ENCODE assay signal across 8 mouse cellular contexts in genomic region chr1:74035912-74036489, GRCm38 (mm10).
DNase-seq lines count a peak whose midpoint lies in the region; ATAC-seq lines count a peak whose summit lies in the region.

No protein-coding gene starts in this region.

- peak overlapping the region; percentile 35; the same call in 1 of the 2 replicates for H3K4me3 ChIP-seq in hindbrain, embryonic 12.5 days
- no peak overlapping the region for H3K4me3 ChIP-seq in hindbrain, embryonic 14.5 days (replicated peaks; ENCODE audit: low read length)
- peak overlapping the region; percentile 45 for H3K4me3 ChIP-seq in embryonic facial prominence, embryonic 13.5 days
- H3K4me3 ChIP-seq in kidney, embryonic 14.5 days (ENCODE audit: low read length) = peak overlapping the region; percentile 64
- no peak overlapping the region for H3K4me3 ChIP-seq in midbrain, embryonic 15.5 days

- peaks cover 23% of the 10 kb centered on the region for H3K27me3 ChIP-seq in hindbrain, embryonic 12.5 days
- H3K27me3 ChIP-seq in hindbrain, embryonic 14.5 days (ENCODE audit: control insufficient read depth, insufficient read depth, low read length) = 0 out of 2 replicates have a peak, but pooled peaks cover 3% of the 10 kb centered on the region
- no peaks in the 10 kb centered on the region for H3K27me3 ChIP-seq in embryonic facial prominence, embryonic 13.5 days
- H3K27me3 ChIP-seq in kidney, embryonic 14.5 days (ENCODE audit: control insufficient read depth, insufficient read depth, low read length) = no peaks in the 10 kb centered on the region
- H3K27me3 ChIP-seq in midbrain, embryonic 15.5 days (replicated peaks) = 0 out of 2 replicates have a peak, but pooled peaks cover 11% of the 10 kb centered on the region

- H3K4me2 ChIP-seq in hindbrain, embryonic 12.5 days (replicated peaks) = 0 out of 2 replicates have a peak overlapping the region, but pooled peaks have one; percentile 64
- no peak overlapping the region; the same call in 1 of the 2 replicates for H3K4me2 ChIP-seq in hindbrain, embryonic 14.5 days (replicated peaks)
- H3K4me2 ChIP-seq in embryonic facial prominence, embryonic 13.5 days = peak overlapping the region; percentile 74
- H3K4me2 ChIP-seq in kidney, embryonic 14.5 days (replicated peaks; ENCODE audit: low read depth, low read length) = peak overlapping the region; percentile 73
- 0 out of 2 replicates have a peak overlapping the region, but pooled peaks have one; percentile 73 for H3K4me2 ChIP-seq in midbrain, embryonic 15.5 days

- no peak for DNase-seq in hindbrain, embryonic 14.5 days (ENCODE audit: low spot score)
- DNase-seq in cerebellum, postnatal 4 days (ENCODE audit: low spot score in 2 of 2) = no peak
- no peak for DNase-seq in gastrocnemius, postnatal 25 days
- no peak for DNase-seq in right cerebral cortex, postnatal 25 days

- peaks cover 33% of the 10 kb centered on the region for H3K4me1 ChIP-seq in hindbrain, embryonic 12.5 days
- peaks cover 8% of the 10 kb centered on the region for H3K4me1 ChIP-seq in hindbrain, embryonic 14.5 days (replicated peaks; ENCODE audit: control insufficient read depth, insufficient read depth, low read length)
- H3K4me1 ChIP-seq in embryonic facial prominence, embryonic 13.5 days = peaks cover 82% of the 10 kb centered on the region
- peaks cover 66% of the 10 kb centered on the region for H3K4me1 ChIP-seq in kidney, embryonic 14.5 days (ENCODE audit: control insufficient read depth, insufficient read depth, low read length)
- H3K4me1 ChIP-seq in midbrain, embryonic 15.5 days = peaks cover 9% of the 10 kb centered on the region

- H3K36me3 ChIP-seq in hindbrain, embryonic 12.5 days = no peaks in the 10 kb centered on the region
- no peaks in the 10 kb centered on the region for H3K36me3 ChIP-seq in hindbrain, embryonic 14.5 days (replicated peaks; ENCODE audit: control insufficient read depth, insufficient read depth)
- no peaks in the 10 kb centered on the region for H3K36me3 ChIP-seq in embryonic facial prominence, embryonic 13.5 days
- H3K36me3 ChIP-seq in kidney, embryonic 14.5 days (ENCODE audit: control insufficient read depth, insufficient read depth, low read length) = no peaks in the 10 kb centered on the region
- no peaks in the 10 kb centered on the region for H3K36me3 ChIP-seq in midbrain, embryonic 15.5 days (replicated peaks)

- no peak overlapping the region for H3K9ac ChIP-seq in hindbrain, embryonic 12.5 days
- H3K9ac ChIP-seq in hindbrain, embryonic 14.5 days = no peak overlapping the region
- peak overlapping the region; percentile 68 for H3K9ac ChIP-seq in embryonic facial prominence, embryonic 13.5 days
- H3K9ac ChIP-seq in kidney, embryonic 14.5 days (ENCODE audit: low read depth, low read length) = peak overlapping the region; percentile 68
- H3K9ac ChIP-seq in midbrain, embryonic 15.5 days = no peak overlapping the region

- ATAC-seq in hindbrain, embryonic 12.5 days (ENCODE audit: low FRiP score) = no peak
- ATAC-seq in hindbrain, embryonic 14.5 days (ENCODE audit: low FRiP score) = no peak
- ATAC-seq in embryonic facial prominence, embryonic 13.5 days (ENCODE audit: insufficient number of reproducible peaks, insufficient read depth, low FRiP score, low TSS enrichment, low read depth) = no peak
- ATAC-seq in kidney, embryonic 14.5 days (ENCODE audit: low FRiP score, low TSS enrichment) = no peak
- ATAC-seq in midbrain, embryonic 15.5 days (replicated peaks) = no peak

- 36% methylated on average over 3 of the region's 3 CpGs for WGBS in hindbrain, embryonic 12.5 days
- 63% methylated on average over 3 of the region's 3 CpGs for WGBS in hindbrain, embryonic 14.5 days
- WGBS in embryonic facial prominence, embryonic 13.5 days = 40% methylated on average over 3 of the region's 3 CpGs
- WGBS in kidney, embryonic 14.5 days = 32% methylated on average over 3 of the region's 3 CpGs
- 43% methylated on average over 3 of the region's 3 CpGs for WGBS in midbrain, embryonic 15.5 days

- H3K9me3 ChIP-seq in hindbrain, embryonic 12.5 days (replicated peaks) = no peaks in the 10 kb centered on the region
- no peaks in the 10 kb centered on the region for H3K9me3 ChIP-seq in hindbrain, embryonic 14.5 days (ENCODE audit: control insufficient read depth, low read length)
- H3K9me3 ChIP-seq in embryonic facial prominence, embryonic 13.5 days = no peaks in the 10 kb centered on the region
- H3K9me3 ChIP-seq in kidney, embryonic 14.5 days (ENCODE audit: control insufficient read depth, low read length) = no peaks in the 10 kb centered on the region
- no peaks in the 10 kb centered on the region for H3K9me3 ChIP-seq in midbrain, embryonic 15.5 days

- no peak overlapping the region for H3K27ac ChIP-seq in hindbrain, embryonic 12.5 days
- no peak overlapping the region for H3K27ac ChIP-seq in hindbrain, embryonic 14.5 days
- H3K27ac ChIP-seq in embryonic facial prominence, embryonic 13.5 days = peak overlapping the region; percentile 64
- peak overlapping the region; percentile 83 for H3K27ac ChIP-seq in kidney, embryonic 14.5 days (ENCODE audit: low read depth, low read length)
- H3K27ac ChIP-seq in midbrain, embryonic 15.5 days = no peak overlapping the region

Comparison
In these comparisons a context has a peak if more than half of its experiments do, and no peak if none do; other contexts are left out.
1. H3K4me3 ChIP-seq: peak in hindbrain, embryonic 12.5 days (single experiment), embryonic facial prominence, embryonic 13.5 days (single experiment) and kidney, embryonic 14.5 days (single experiment); none in hindbrain, embryonic 14.5 days (single experiment) and midbrain, embryonic 15.5 days (single experiment).
2. H3K27ac ChIP-seq: peak in embryonic facial prominence, embryonic 13.5 days (single experiment) and kidney, embryonic 14.5 days (single experiment); none in hindbrain, embryonic 12.5 days (single experiment), hindbrain, embryonic 14.5 days (single experiment) and midbrain, embryonic 15.5 days (single experiment).
3. H3K9ac ChIP-seq: peak in embryonic facial prominence, embryonic 13.5 days (single experiment) and kidney, embryonic 14.5 days (single experiment); none in hindbrain, embryonic 12.5 days (single experiment), hindbrain, embryonic 14.5 days (single experiment) and midbrain, embryonic 15.5 days (single experiment).